Mouse (Mus musculus): ENCODE measurements around the gene Qrfp. TPM values are rescaled to one million over a fixed set of nuclear protein-coding genes. Genes with fewer than 3 reads are reported as not detected.
A peak's percentile ranks its signal among the peaks of the same experiment; 100 is the strongest.

Gene Qrfp
- polyA plus RNA-seq, 1 experiment from 2014 or later = 0.08 TPM

GRCm38 (mm10) chr2:31827877-31828276, 17.5 kb upstream of the Qrfp start:
- peaks cover 5 to 12% of the 10 kb centered on the region in 2 experiments for H3K4me1 ChIP-seq (ENCODE audit: control insufficient read depth in 2 of 2, insufficient read depth in 2 of 2, low read length in 2 of 2)
- no peak overlapping the region for H3K27ac ChIP-seq (replicated peaks in 1 of 2; ENCODE audit: control insufficient read depth in 1 of 2, insufficient read depth in 1 of 2, low read depth in 2 of 2, low read length in 2 of 2)
- H3K9me3 ChIP-seq (ENCODE audit: control insufficient read depth, low read length) = no peaks in the 10 kb centered on the region
- peaks cover 7% of the 10 kb centered on the region for H3K27me3 ChIP-seq (ENCODE audit: control insufficient read depth, insufficient read depth, low read length)
- 41% methylated on average over 7 of the region's 7 CpGs for WGBS
- H3K4me3 ChIP-seq (ENCODE audit: control insufficient read depth in 1 of 2, insufficient read depth in 1 of 2, low read depth in 1 of 2, low read length in 2 of 2) = no peak overlapping the region
- ATAC-seq (ENCODE audit: insufficient number of reproducible peaks, insufficient read depth, low FRiP score, low read depth) = no peak
- no peaks in the 10 kb centered on the region for H3K36me3 ChIP-seq (ENCODE audit: control insufficient read depth, insufficient read depth, low read length)
- no peak overlapping the region for H3K9ac ChIP-seq (ENCODE audit: low read length)
- no peak overlapping the region for H3K4me2 ChIP-seq (ENCODE audit: low read length)

- H3K4me1 ChIP-seq (ENCODE audit: control insufficient read depth in 2 of 2, insufficient read depth in 2 of 2, low read length in 2 of 2) = peaks cover 6 to 15% of the 10 kb centered on the region in 2 experiments
- H3K27me3 ChIP-seq (ENCODE audit: control insufficient read depth, insufficient read depth, low read length) = peaks cover 19% of the 10 kb centered on the region
Measured at GRCm38 (mm10) chr2:31826094-31827085, 16.0 kb upstream of the Qrfp start.

GRCm38 (mm10) chr2:31825469-31825911, 15.1 kb upstream of the Qrfp start:
- WGBS = 81% methylated on average over 16 of the region's 16 CpGs
- H3K4me1 ChIP-seq (ENCODE audit: control insufficient read depth in 2 of 2, insufficient read depth in 2 of 2, low read length in 2 of 2) = peaks cover 6 to 15% of the 10 kb centered on the region in 2 experiments
- peaks cover 25% of the 10 kb centered on the region for H3K27me3 ChIP-seq (ENCODE audit: control insufficient read depth, insufficient read depth, low read length)
- no peak overlapping the region for H3K27ac ChIP-seq (replicated peaks in 1 of 2; ENCODE audit: control insufficient read depth in 1 of 2, insufficient read depth in 1 of 2, low read depth in 2 of 2, low read length in 2 of 2)
- H3K36me3 ChIP-seq (ENCODE audit: control insufficient read depth, insufficient read depth, low read length) = no peaks in the 10 kb centered on the region
- no peak overlapping the region for H3K4me2 ChIP-seq (ENCODE audit: low read length)
- no peak for ATAC-seq (ENCODE audit: insufficient number of reproducible peaks, insufficient read depth, low FRiP score, low read depth)
- H3K4me3 ChIP-seq (ENCODE audit: control insufficient read depth in 1 of 2, insufficient read depth in 1 of 2, low read depth in 1 of 2, low read length in 2 of 2) = no peak overlapping the region
- no peak overlapping the region for H3K9ac ChIP-seq (ENCODE audit: low read length)
- no peaks in the 10 kb centered on the region for H3K9me3 ChIP-seq (ENCODE audit: control insufficient read depth, low read length)

More at GRCm38 (mm10) chr2:31826094-31827085, 16.0 kb upstream of the Qrfp start:
- no peaks in the 10 kb centered on the region for H3K36me3 ChIP-seq (ENCODE audit: control insufficient read depth, insufficient read depth, low read length)
- no peaks in the 10 kb centered on the region for H3K9me3 ChIP-seq (ENCODE audit: control insufficient read depth, low read length)
- no peak for ATAC-seq (ENCODE audit: insufficient number of reproducible peaks, insufficient read depth, low FRiP score, low read depth)
- 78% methylated on average over 14 of the region's 14 CpGs for WGBS
- H3K4me3 ChIP-seq (ENCODE audit: control insufficient read depth in 1 of 2, insufficient read depth in 1 of 2, low read depth in 1 of 2, low read length in 2 of 2) = no peak overlapping the region
- H3K27ac ChIP-seq (replicated peaks in 1 of 2; ENCODE audit: control insufficient read depth in 1 of 2, insufficient read depth in 1 of 2, low read depth in 2 of 2, low read length in 2 of 2) = no peak overlapping the region
- H3K4me2 ChIP-seq (ENCODE audit: low read length) = no peak overlapping the region
- H3K9ac ChIP-seq (ENCODE audit: low read length) = no peak overlapping the region

- 76% methylated on average over 12 of the region's 15 CpGs for WGBS
- Histone ChIP-seq H3K27ac (replicated peaks in 1 of 2; ENCODE audit: control insufficient read depth in 1 of 2, insufficient read depth in 1 of 2, low read depth in 2 of 2, low read length in 2 of 2) (no peak overlapping the region), H3K4me3 (ENCODE audit: control insufficient read depth in 1 of 2, insufficient read depth in 1 of 2, low read depth in 1 of 2, low read length in 2 of 2) (no peak overlapping the region), H3K9me3 (ENCODE audit: control insufficient read depth, low read length) (no peaks in the 10 kb centered on the region), H3K27me3 (ENCODE audit: control insufficient read depth, insufficient read depth, low read length) (peaks cover 30% of the 10 kb centered on the region), H3K36me3 (ENCODE audit: control insufficient read depth, insufficient read depth, low read length) (no peaks in the 10 kb centered on the region), H3K4me2 (ENCODE audit: low read length) (no peak overlapping the region), H3K9ac (ENCODE audit: low read length) (no peak overlapping the region), H3K4me1 (ENCODE audit: control insufficient read depth in 2 of 2, insufficient read depth in 2 of 2, low read length in 2 of 2) (peaks cover 6 to 15% of the 10 kb centered on the region in 2 experiments)
- no peak for ATAC-seq (ENCODE audit: insufficient number of reproducible peaks, insufficient read depth, low FRiP score, low read depth)
Measured at GRCm38 (mm10) chr2:31823933-31824730, 13.8 kb upstream of the Qrfp start.

GRCm38 (mm10) chr2:31822524-31823371, 12.4 kb upstream of the Qrfp start:
- Histone ChIP-seq H3K9me3 (ENCODE audit: control insufficient read depth, low read length) (no peaks in the 10 kb centered on the region), H3K4me3 (ENCODE audit: control insufficient read depth in 1 of 2, insufficient read depth in 1 of 2, low read depth in 1 of 2, low read length in 2 of 2) (peak overlapping the region; percentile 12 to 27; a peak in 3 of 4 replicates), H3K4me2 (ENCODE audit: low read length) (peak overlapping the region; percentile 61), H3K9ac (ENCODE audit: low read length) (peak overlapping the region; percentile 46), H3K27ac (replicated peaks in 1 of 2; ENCODE audit: control insufficient read depth in 1 of 2, insufficient read depth in 1 of 2, low read depth in 2 of 2, low read length in 2 of 2) (no peak overlapping the region), H3K4me1 (ENCODE audit: control insufficient read depth in 2 of 2, insufficient read depth in 2 of 2, low read length in 2 of 2) (peaks cover 4 to 9% of the 10 kb centered on the region in 2 experiments; a peak in 3 of 4 replicates), H3K27me3 (ENCODE audit: control insufficient read depth, insufficient read depth, low read length) (peaks cover 30% of the 10 kb centered on the region), H3K36me3 (ENCODE audit: control insufficient read depth, insufficient read depth, low read length) (no peaks in the 10 kb centered on the region)
- WGBS = 13% methylated on average over 39 of the region's 39 CpGs
- ATAC-seq (ENCODE audit: insufficient number of reproducible peaks, insufficient read depth, low FRiP score, low read depth) = no peak

GRCm38 (mm10) chr2:31815367-31815766, 5.0 kb upstream of the Qrfp start:
- Histone ChIP-seq H3K27ac (replicated peaks in 1 of 2; ENCODE audit: control insufficient read depth in 1 of 2, insufficient read depth in 1 of 2, low read depth in 2 of 2, low read length in 2 of 2) (no peak overlapping the region), H3K4me3 (ENCODE audit: control insufficient read depth in 1 of 2, insufficient read depth in 1 of 2, low read depth in 1 of 2, low read length in 2 of 2) (no peak overlapping the region), H3K9me3 (ENCODE audit: control insufficient read depth, low read length) (no peaks in the 10 kb centered on the region), H3K4me2 (ENCODE audit: low read length) (no peak overlapping the region), H3K36me3 (ENCODE audit: control insufficient read depth, insufficient read depth, low read length) (no peaks in the 10 kb centered on the region), H3K27me3 (ENCODE audit: control insufficient read depth, insufficient read depth, low read length) (peaks cover 19% of the 10 kb centered on the region), H3K9ac (ENCODE audit: low read length) (no peak overlapping the region), H3K4me1 (ENCODE audit: control insufficient read depth in 2 of 2, insufficient read depth in 2 of 2, low read length in 2 of 2) (no peaks in the 10 kb centered on the region)
- no peak for ATAC-seq (ENCODE audit: insufficient number of reproducible peaks, insufficient read depth, low FRiP score, low read depth)
- 28% methylated on average over 5 of the region's 5 CpGs for WGBS

GRCm38 (mm10) chr2:31814699-31815098, 4.3 kb upstream of the Qrfp start:
- Histone ChIP-seq H3K9me3 (ENCODE audit: control insufficient read depth, low read length) (no peaks in the 10 kb centered on the region), H3K4me3 (ENCODE audit: control insufficient read depth in 1 of 2, insufficient read depth in 1 of 2, low read depth in 1 of 2, low read length in 2 of 2) (no peak overlapping the region), H3K36me3 (ENCODE audit: control insufficient read depth, insufficient read depth, low read length) (no peaks in the 10 kb centered on the region), H3K4me1 (ENCODE audit: control insufficient read depth in 2 of 2, insufficient read depth in 2 of 2, low read length in 2 of 2) (no peaks in the 10 kb centered on the region), H3K27ac (replicated peaks in 1 of 2; ENCODE audit: control insufficient read depth in 1 of 2, insufficient read depth in 1 of 2, low read depth in 2 of 2, low read length in 2 of 2) (no peak overlapping the region), H3K9ac (ENCODE audit: low read length) (no peak overlapping the region), H3K4me2 (ENCODE audit: low read length) (no peak overlapping the region), H3K27me3 (ENCODE audit: control insufficient read depth, insufficient read depth, low read length) (peaks cover 19% of the 10 kb centered on the region)
- ATAC-seq (ENCODE audit: insufficient number of reproducible peaks, insufficient read depth, low FRiP score, low read depth) = no peak
- 62% methylated on average over 7 of the region's 7 CpGs for WGBS

All from heart, embryonic 14.5 days (tissue).